Mouse (Mus musculus): ENCODE results near the gene Lrig2.

Lrig2 gene

GRCm38 (mm10) chr3:104372374-104372773, 139.3 kb downstream of the Lrig2 start:
- no peak for DNase-seq (ENCODE audit: low spot score in 2 of 2)

GRCm38 (mm10) chr3:104367912-104368311, 143.8 kb downstream of the Lrig2 start:
- DNase-seq (ENCODE audit: low spot score in 2 of 2): no peak

- DNase-seq (ENCODE audit: low spot score in 2 of 2): no peak
Measured at GRCm38 (mm10) chr3:104361814-104362213, 149.9 kb downstream of the Lrig2 start.

GRCm38 (mm10) chr3:104360325-104360724, 151.4 kb downstream of the Lrig2 start:
- DNase-seq (ENCODE audit: low spot score in 2 of 2): no peak

GRCm38 (mm10) chr3:104359225-104360135, 152.2 kb downstream of the Lrig2 start:
- DNase-seq (ENCODE audit: low spot score in 2 of 2): no peak

- no peak for DNase-seq (ENCODE audit: low spot score in 2 of 2)
Measured at GRCm38 (mm10) chr3:104358747-104359146, 153.0 kb downstream of the Lrig2 start.

- DNase-seq (ENCODE audit: low spot score in 2 of 2): no peak
Measured at GRCm38 (mm10) chr3:104356106-104356505, 155.6 kb downstream of the Lrig2 start.

- no peak for DNase-seq (ENCODE audit: low spot score in 2 of 2)
Measured at GRCm38 (mm10) chr3:104353884-104354283, 157.8 kb downstream of the Lrig2 start.

- no peak for DNase-seq (ENCODE audit: low spot score in 2 of 2)
Measured at GRCm38 (mm10) chr3:104352358-104353060, 159.2 kb downstream of the Lrig2 start.

- DNase-seq (ENCODE audit: low spot score in 2 of 2): no peak
Measured at GRCm38 (mm10) chr3:104350253-104350945, 161.3 kb downstream of the Lrig2 start.

GRCm38 (mm10) chr3:104349847-104350228, 161.9 kb downstream of the Lrig2 start:
- DNase-seq (ENCODE audit: low spot score in 2 of 2): no peak

- DNase-seq (ENCODE audit: low spot score in 2 of 2): no peak
Measured at GRCm38 (mm10) chr3:104349203-104349846, 162.4 kb downstream of the Lrig2 start.
